Mouse (Mus musculus): Measurements from ENCODE around the gene Capn9.

- no peak for TF ChIP-seq POLR2A (IDR thresholded peaks at IDR 0.05; ENCODE audit: low read depth, low read length)
- TF ChIP-seq EP300 (IDR thresholded peaks at IDR 0.05; ENCODE audit: low read length) = no peak
- no peak for TF ChIP-seq CTCF (conservative IDR thresholded peaks at IDR 0.05 in 1 of 2, IDR thresholded peaks at IDR 0.05 in 1 of 2; ENCODE audit: low read depth in 2 of 2, low read length in 2 of 2)
- no peak for TF ChIP-seq ZKSCAN1 (IDR thresholded peaks at IDR 0.05; ENCODE audit: borderline replicate concordance, low read depth, low read length)
- no peak for TF ChIP-seq CHD2 (IDR thresholded peaks at IDR 0.05; ENCODE audit: low read length)
- no peak for TF ChIP-seq HCFC1 (IDR thresholded peaks at IDR 0.05; ENCODE audit: low read depth, low read length)
- TF ChIP-seq MAFK (IDR thresholded peaks at IDR 0.05; ENCODE audit: insufficient replicate concordance, low read length) = no peak
- TF ChIP-seq JUND (conservative IDR thresholded peaks at IDR 0.05; ENCODE audit: low read depth, low read length) = no peak
- no peak for TF ChIP-seq ZC3H11A (IDR thresholded peaks at IDR 0.05; ENCODE audit: low read depth, low read length)
- TF ChIP-seq NELFE (IDR thresholded peaks at IDR 0.05; ENCODE audit: low read depth, low read length) = no peak
- no peak for TF ChIP-seq RAD21 (IDR thresholded peaks at IDR 0.05; ENCODE audit: low read depth, low read length)
These were observed 13.5 kb downstream of the Capn9 start for GRCm38 (mm10) chr8:124589393-124589792.

Data from CH12.LX (cell line).